Mouse (Mus musculus): ENCODE data around the gene Kdelr2.

DNA sequence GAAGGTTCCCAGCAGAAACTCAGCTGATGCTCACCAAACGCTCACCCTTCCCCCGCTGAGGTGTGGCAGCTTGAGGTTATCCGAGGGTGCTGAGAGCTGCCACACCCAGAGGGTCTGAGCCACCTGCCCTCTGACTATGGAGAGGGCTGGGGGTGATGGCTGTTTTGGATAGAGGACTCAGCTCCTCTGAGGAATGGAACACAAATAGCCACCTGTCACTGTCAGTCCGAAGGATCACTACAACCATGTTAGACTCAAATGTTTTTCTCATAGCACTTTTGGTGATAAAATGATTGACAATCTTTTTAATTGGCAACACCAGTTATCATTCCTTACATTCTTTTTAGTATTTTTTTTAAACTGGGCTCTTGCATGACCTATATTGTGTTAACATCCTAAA is 17.8 kb downstream of the Kdelr2 start:
- no peak for TF ChIP-seq CTCF (IDR thresholded peaks at IDR 0.05; ENCODE audit: control insufficient read depth, insufficient read depth, insufficient replicate concordance, low read depth, low read length)
- TF ChIP-seq POLR2A (IDR thresholded peaks at IDR 0.05; ENCODE audit: control insufficient read depth, low read depth, low read length), result no peak

All from testis, adult 2 months (tissue).